ENCODE assay signal across 9 mouse cellular contexts in genomic region chr5:147051500-147052308, GRCm38 (mm10). TPM values are rescaled to one million over a fixed set of nuclear protein-coding genes. Genes with fewer than 3 reads are reported as not detected.
A peak's percentile ranks its signal among the peaks of the same experiment; 100 is the strongest.
DNase-seq lines count a peak whose midpoint lies in the region; ATAC-seq lines count a peak whose summit lies in the region.
"Had no signal": no experiment of that assay in that cellular context is flagged by ENCODE, and none has a peak within 500 bp of the region (broad histone marks: within the 10 kb centered on the region; RNA-seq: fewer than 3 reads in every experiment).

No protein-coding gene starts in this region.

- no peak for DNase-seq in heart, postnatal 36 days
- DNase-seq in lung, adult 18-20 months: no peak
- DNase-seq in embryonic facial prominence, embryonic 10.5 days (ENCODE audit: low spot score): no peak
- no peak for DNase-seq in ovary, adult 18-20 months (ENCODE audit: low spot score)
- no peak for DNase-seq in frontal cortex, postnatal 36 days (ENCODE audit: low spot score in 2 of 2)
- DNase-seq: embryo, embryonic 11 days had no signal

- H3K4me1 ChIP-seq in heart, embryonic 14.5 days (ENCODE audit: control insufficient read depth in 2 of 2, insufficient read depth in 2 of 2, low read length in 2 of 2): peaks cover 24 to 48% of the 10 kb centered on the region in 2 experiments
- peaks cover 28% of the 10 kb centered on the region for H3K4me1 ChIP-seq in lung, embryonic 15.5 days
- H3K4me1 ChIP-seq in embryonic facial prominence, embryonic 10.5 days: peaks cover 22% of the 10 kb centered on the region
- H3K4me1 ChIP-seq in neural tube, embryonic 15.5 days: peaks cover 15% of the 10 kb centered on the region

- WGBS in heart, embryonic 14.5 days: 47% methylated on average over 29 of the region's 29 CpGs
- WGBS in lung, embryonic 15.5 days: 61% methylated on average over 29 of the region's 29 CpGs
- 64% methylated on average over 29 of the region's 29 CpGs for WGBS in embryonic facial prominence, embryonic 10.5 days
- WGBS in neural tube, embryonic 15.5 days: 45% methylated on average over 29 of the region's 29 CpGs

- no peak overlapping the region for H3K4me3 ChIP-seq in heart, embryonic 14.5 days (ENCODE audit: control insufficient read depth in 1 of 2, insufficient read depth in 1 of 2, low read depth in 1 of 2, low read length in 2 of 2)
- H3K4me3 ChIP-seq in lung, embryonic 15.5 days: no peak overlapping the region
- H3K4me3 ChIP-seq in embryonic facial prominence, embryonic 10.5 days: no peak overlapping the region
- H3K4me3 ChIP-seq in neural tube, embryonic 15.5 days (replicated peaks): no peak overlapping the region

- intact Hi-C loops in heart, postnatal 36 days (cut with DNase I): no loop called here

- H3K4me2 ChIP-seq in heart, embryonic 14.5 days (ENCODE audit: low read length): peak overlapping the region; percentile 38
- H3K4me2 ChIP-seq in lung, embryonic 15.5 days: peak overlapping the region; percentile 9; the same call in 1 of the 2 replicates
- H3K4me2 ChIP-seq in neural tube, embryonic 15.5 days: peak overlapping the region; percentile 7; the same call in 1 of the 2 replicates

- no peak for ATAC-seq in heart, embryonic 14.5 days (ENCODE audit: insufficient number of reproducible peaks, insufficient read depth, low FRiP score, low read depth)
- no peak for ATAC-seq in lung, embryonic 15.5 days (ENCODE audit: borderline replicate concordance, extremely low read depth, low FRiP score, low TSS enrichment)
- ATAC-seq in neural tube, embryonic 15.5 days (ENCODE audit: low FRiP score): no peak

- no peaks in the 10 kb centered on the region for H3K36me3 ChIP-seq in heart, embryonic 14.5 days (ENCODE audit: control insufficient read depth, insufficient read depth, low read length)
- no peaks in the 10 kb centered on the region for H3K36me3 ChIP-seq in lung, embryonic 15.5 days
- H3K36me3 ChIP-seq in embryonic facial prominence, embryonic 10.5 days (replicated peaks): no peaks in the 10 kb centered on the region
- no peaks in the 10 kb centered on the region for H3K36me3 ChIP-seq in neural tube, embryonic 15.5 days

- peak overlapping the region; percentile 32; the same call in 1 of the 2 replicates for H3K9ac ChIP-seq in heart, embryonic 14.5 days (ENCODE audit: low read length)
- H3K9ac ChIP-seq in lung, embryonic 15.5 days: no peak overlapping the region
- no peak overlapping the region for H3K9ac ChIP-seq in neural tube, embryonic 15.5 days (replicated peaks)

- H3K9me3 ChIP-seq in heart, embryonic 14.5 days (ENCODE audit: control insufficient read depth, low read length): no peaks in the 10 kb centered on the region
- no peaks in the 10 kb centered on the region for H3K9me3 ChIP-seq in lung, embryonic 15.5 days
- no peaks in the 10 kb centered on the region for H3K9me3 ChIP-seq in embryonic facial prominence, embryonic 10.5 days
- H3K9me3 ChIP-seq in neural tube, embryonic 15.5 days (replicated peaks): no peaks in the 10 kb centered on the region

- no peaks in the 10 kb centered on the region for H3K27me3 ChIP-seq in heart, embryonic 14.5 days (ENCODE audit: control insufficient read depth, insufficient read depth, low read length)
- no peaks in the 10 kb centered on the region for H3K27me3 ChIP-seq in lung, embryonic 15.5 days
- H3K27me3 ChIP-seq in embryonic facial prominence, embryonic 10.5 days (replicated peaks; ENCODE audit: low read depth, poor library complexity, severe bottlenecking): no peaks in the 10 kb centered on the region
- H3K27me3 ChIP-seq in neural tube, embryonic 15.5 days (replicated peaks): no peaks in the 10 kb centered on the region

- no peak overlapping the region for H3K27ac ChIP-seq in heart, embryonic 14.5 days (replicated peaks in 1 of 2; ENCODE audit: control insufficient read depth in 1 of 2, insufficient read depth in 1 of 2, low read depth in 2 of 2, low read length in 2 of 2)
- no peak overlapping the region for H3K27ac ChIP-seq in lung, embryonic 15.5 days
- 0 out of 2 replicates have a peak overlapping the region, but pooled peaks have one; percentile 19 for H3K27ac ChIP-seq in embryonic facial prominence, embryonic 10.5 days (replicated peaks)
- no peak overlapping the region for H3K27ac ChIP-seq in neural tube, embryonic 15.5 days (replicated peaks)

RNA-seq across cellular contexts. Expression of gene Lnx2, which starts 24.7 kb away (rescaled TPM):
- 13.0 TPM in 2 replicates for polyA plus RNA-seq in heart, embryonic 14.5 days (2014; fragmentation: Nextera tagmentation; extraction: Ambion mirVana)
- total RNA-seq in heart, postnatal 36 days (2021): 10 to 100 TPM in 1 of 2 experiments, 1 to 10 TPM in 1; 10.0 to 10.8 TPM
- 15.8 and 17.2 TPM in 2 replicates for polyA plus RNA-seq in lung, embryonic 15.5 days (2015; fragmentation: Nextera tagmentation; extraction: Ambion mirVana)
- polyA plus RNA-seq in embryonic facial prominence, embryonic 10.5 days (2016; fragmentation: Nextera tagmentation; extraction: Ambion mirVana): 10.4 and 11.6 TPM in 2 replicates
- 4.2 and 6.5 TPM in 2 replicates for polyA plus RNA-seq in neural tube, embryonic 15.5 days (2015; fragmentation: Nextera tagmentation; extraction: Ambion mirVana)

RNA-seq across cellular contexts. Expression of gene Polr1d, which starts 25.1 kb away (rescaled TPM):
- 97.6 and 99.3 TPM in 2 replicates for polyA plus RNA-seq in heart, embryonic 14.5 days (2014; fragmentation: Nextera tagmentation; extraction: Ambion mirVana)
- total RNA-seq in heart, postnatal 36 days (2021): 10 to 100 TPM; 69.4 to 72.8 TPM
- polyA plus RNA-seq in lung, embryonic 15.5 days (2015; fragmentation: Nextera tagmentation; extraction: Ambion mirVana): 115 and 121 TPM in 2 replicates
- 135 and 141 TPM in 2 replicates for polyA plus RNA-seq in embryonic facial prominence, embryonic 10.5 days (2016; fragmentation: Nextera tagmentation; extraction: Ambion mirVana)
- polyA plus RNA-seq in neural tube, embryonic 15.5 days (2015; fragmentation: Nextera tagmentation; extraction: Ambion mirVana): 106 and 112 TPM in 2 replicates
